Mouse (Mus musculus) heart, embryonic 16.5 days (tissue): ENCODE measurements around the gene Trim28. TPM values are rescaled to one million over a fixed set of nuclear protein-coding genes. Genes with fewer than 3 reads are reported as not detected.
"Not testable (repeated sequence)": the region's sequence is repeated elsewhere in the genome, so short reads cannot be mapped to it uniquely, and the experiment has no call there.

Source experiments
- ATAC-seq: fragments of 200-750 bp; cut with Nextera tagmentation; replicated peaks from 2 replicates; pipeline ENCODE4 v1.8.0; 2017; ENCODE audit warnings: moderate number of reproducible peaks; ENCODE audit not compliant: insufficient read depth, low FRiP score; ENCODE audit errors: extremely low read depth
- H3K27ac ChIP-seq: fragments of 300-500 bp; sonication (generic); 2 replicates; pipeline ENCODE4 v1.5.1; 2014; ENCODE audit warnings: mild to moderate bottlenecking, low read length, control low read depth, moderate library complexity
- H3K27me3 ChIP-seq: fragments of 300-500 bp; sonication (generic); 2 replicates; pipeline ENCODE4 v1.6.1; 2014; ENCODE audit warnings: low read length, mixed read lengths; ENCODE audit not compliant: control insufficient read depth, insufficient read depth
- H3K36me3 ChIP-seq: fragments of 300-500 bp; sonication (generic); 2 replicates; pipeline ENCODE4 v1.6.1; 2014; ENCODE audit not compliant: control insufficient read depth, insufficient read depth
- H3K4me1 ChIP-seq: fragments of 300-500 bp; sonication (generic); 2 replicates; pipeline ENCODE4 v1.6.1; 2014; ENCODE audit warnings: low read length, mixed read lengths; ENCODE audit not compliant: control insufficient read depth, insufficient read depth
- H3K4me2 ChIP-seq: fragments of 300-500 bp; sonication (generic); 2 replicates; pipeline ENCODE4 v1.6.1; 2014; ENCODE audit warnings: low read depth, mild to moderate bottlenecking, control low read depth, low read length
- H3K4me3 ChIP-seq: fragments of 300-500 bp; sonication (generic); 2 replicates; pipeline ENCODE4 v1.5.1; 2014; ENCODE audit warnings: mild to moderate bottlenecking, control low read depth, low read length
- H3K9ac ChIP-seq: fragments of 300-500 bp; sonication (generic); 2 replicates; pipeline ENCODE4 v1.6.1; 2014; ENCODE audit warnings: low read length, control low read depth
- H3K9me3 ChIP-seq: fragments of 300-500 bp; sonication (generic); replicated peaks from 2 replicates; pipeline ENCODE4 v1.6.1; 2016; ENCODE audit warnings: low read length; ENCODE audit not compliant: control insufficient read depth
- WGBS: fragments of 180-500 bp; shearing (Covaris S2); extraction: QIAGEN DNeasy Blood & Tissue Kit; methylation state at CpG from one replicate; pipeline ENCODE4 v1.1.7; 2014; 5-methylcytosine and 5-hydroxymethylcytosine counted together
- polyA plus RNA-seq: library from polyadenylated mRNA; unstranded; fragments of >200 nt; fragmentation: Nextera tagmentation; extraction: Ambion mirVana; gene quantifications from 2 replicates; pipeline ENCODE4 v1.2.1, GENCODE M21; 2015

Gene Trim28
- polyA plus RNA-seq, 1 experiment from 2014 or later: 123 TPM

- H3K36me3 ChIP-seq: no peaks in the 10 kb centered on the region
- no peak for ATAC-seq
- no peak overlapping the region for H3K4me2 ChIP-seq
- H3K9ac ChIP-seq: no peak overlapping the region
- no peak overlapping the region for H3K4me3 ChIP-seq
- peaks cover 4% of the 10 kb centered on the region; the same call in 1 of the 2 replicates for H3K4me1 ChIP-seq
- no peaks in the 10 kb centered on the region for H3K27me3 ChIP-seq
- H3K9me3 ChIP-seq: no peaks in the 10 kb centered on the region
- no peak overlapping the region for H3K27ac ChIP-seq
- 61% methylated on average over 8 of the region's 8 CpGs for WGBS
Measured at GRCm38 (mm10) chr7:13056913-13057700, 58.2 kb downstream of the Trim28 start.

- Histone ChIP-seq H3K4me1 (no peaks in the 10 kb centered on the region), H3K27me3 (no peaks in the 10 kb centered on the region), H3K27ac (no peak overlapping the region), H3K4me3 (no peak overlapping the region), H3K9me3 (no peaks in the 10 kb centered on the region), H3K36me3 (no peaks in the 10 kb centered on the region), H3K4me2 (no peak overlapping the region), H3K9ac (no peak overlapping the region)
- 84% methylated on average over 9 of the region's 9 CpGs for WGBS
- ATAC-seq: no peak
Measured at GRCm38 (mm10) chr7:13059536-13059935, 60.6 kb downstream of the Trim28 start.

GRCm38 (mm10) chr7:13063399-13063798, 64.5 kb downstream of the Trim28 start:
- 36% methylated on average over 2 of the region's 2 CpGs for WGBS
- not testable (repeated sequence) for ATAC-seq

GRCm38 (mm10) chr7:13072293-13072692, 73.4 kb downstream of the Trim28 start:
- no peak for ATAC-seq
- Histone ChIP-seq H3K27me3 (no peaks in the 10 kb centered on the region), H3K4me2 (no peak overlapping the region), H3K4me3 (no peak overlapping the region), H3K36me3 (no peaks in the 10 kb centered on the region), H3K9me3 (no peaks in the 10 kb centered on the region), H3K27ac (no peak overlapping the region), H3K9ac (no peak overlapping the region), H3K4me1 (no peaks in the 10 kb centered on the region)
- 49% methylated on average over 5 of the region's 5 CpGs for WGBS

More at GRCm38 (mm10) chr7:13063399-13063798, 64.5 kb downstream of the Trim28 start:
- not testable (repeated sequence) for H3K4me2 ChIP-seq, H3K4me3 ChIP-seq, H3K9me3 ChIP-seq, H3K4me1 ChIP-seq, H3K27ac ChIP-seq, H3K36me3 ChIP-seq, H3K27me3 ChIP-seq, H3K9ac ChIP-seq

Other genes starting within 250 kb of the Trim28 start
- 4.4 and 5.9 TPM in 2 replicates for gene Zscan18, start 195.5 kb upstream of the Trim28 start, polyA plus RNA-seq
- 8.9 and 11.2 TPM in 2 replicates for gene Zfp329, start 180.3 kb upstream of the Trim28 start, polyA plus RNA-seq
- gene Zfp110, start 164.4 kb upstream of the Trim28 start, polyA plus RNA-seq: 23.9 and 26.5 TPM in 2 replicates
- 2.7 and 3.2 TPM in 2 replicates for gene Zfp128, start 117.9 kb upstream of the Trim28 start, polyA plus RNA-seq
- 9.9 and 10.8 TPM in 2 replicates for gene Zscan22, start 101.3 kb upstream of the Trim28 start, polyA plus RNA-seq
- gene Rps5, start 76.8 kb upstream of the Trim28 start, polyA plus RNA-seq: 521 and 529 TPM in 2 replicates
- 0.47 and 0.74 TPM in 2 replicates for gene Rnf225, start 71.7 kb upstream of the Trim28 start, polyA plus RNA-seq
- gene Zfp324, start 33.3 kb upstream of the Trim28 start, polyA plus RNA-seq: 6.5 and 6.7 TPM in 2 replicates
- gene Zfp446, start 21.3 kb upstream of the Trim28 start, polyA plus RNA-seq: 6.5 and 7.0 TPM in 2 replicates
- gene Slc27a5, start 922 bp upstream of the Trim28 start, polyA plus RNA-seq: not detected in 2 replicates
- 17.4 and 20.4 TPM in 2 replicates for gene Zbtb45, start 10.9 kb downstream of the Trim28 start, polyA plus RNA-seq
- 146 TPM in 2 replicates for gene Chmp2a, start 35.7 kb downstream of the Trim28 start, polyA plus RNA-seq
- 49.0 and 94.2 TPM in 2 replicates for gene Ube2m, start 39.2 kb downstream of the Trim28 start, polyA plus RNA-seq
- gene Mzf1, start 55.6 kb downstream of the Trim28 start, polyA plus RNA-seq: 1.7 and 2.1 TPM in 2 replicates
- gene Vmn1r85, start 96.1 kb downstream of the Trim28 start, polyA plus RNA-seq: not detected in 2 replicates
- not detected in 2 replicates for gene Vmn1r86, start 120.8 kb downstream of the Trim28 start, polyA plus RNA-seq
- gene Vmn1r87, start 141.0 kb downstream of the Trim28 start, polyA plus RNA-seq: not detected in 2 replicates
- gene Vmn1r88, start 160.5 kb downstream of the Trim28 start, polyA plus RNA-seq: 0.01 TPM in 1 of 2 replicates, not detected in the other
- not detected in 2 replicates for gene Vmn1r89, start 213.9 kb downstream of the Trim28 start, polyA plus RNA-seq